Mouse (Mus musculus) gastrocnemius, postnatal 10 days (tissue): ENCODE measurements around the gene Robo1. TPM values are rescaled to one million over a fixed set of nuclear protein-coding genes. Genes with fewer than 3 reads are reported as not detected.

ENCODE experiments used
- DNase-seq: peaks from one replicate; pipeline ENCODE4 v3.0.0; 2021; ENCODE audit warnings: mixed read lengths
- total RNA-seq, 2 experiments: library from RNA; stranded (reverse); gene quantifications; 2 replicates each; pipeline ENCODE4 v1.2.3; 2021

Robo1 gene
- total RNA-seq, 2 experiments from 2014 or later = 8.3 to 12.8 TPM

DNA sequence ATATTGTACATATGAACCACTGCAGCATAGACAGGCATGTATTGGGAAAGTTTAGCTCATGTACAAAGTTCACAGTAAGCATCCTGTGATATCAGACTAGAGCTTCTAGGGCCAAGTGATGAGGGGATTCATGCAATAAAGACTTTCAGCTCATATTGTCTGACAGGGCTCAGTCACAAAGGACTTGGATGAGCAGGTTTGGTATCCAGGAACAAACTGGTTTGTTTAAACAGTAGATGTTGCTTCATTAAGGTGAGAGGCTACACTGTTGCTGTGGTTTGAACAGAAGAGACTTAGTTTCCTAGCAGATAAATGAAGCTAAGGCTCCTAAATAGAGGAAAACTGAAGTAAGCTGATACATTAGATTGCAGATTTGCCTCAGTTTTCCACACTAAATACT lies 626.8 kb downstream of the Robo1 start:
- DNase-seq = no peak

GRCm38 (mm10) chr16:72937183-72937582 lies 629.1 kb downstream of the Robo1 start:
- DNase-seq = no peak

- no peak for DNase-seq
Measured at GRCm38 (mm10) chr16:72939862-72940261, 631.8 kb downstream of the Robo1 start.

DNA sequence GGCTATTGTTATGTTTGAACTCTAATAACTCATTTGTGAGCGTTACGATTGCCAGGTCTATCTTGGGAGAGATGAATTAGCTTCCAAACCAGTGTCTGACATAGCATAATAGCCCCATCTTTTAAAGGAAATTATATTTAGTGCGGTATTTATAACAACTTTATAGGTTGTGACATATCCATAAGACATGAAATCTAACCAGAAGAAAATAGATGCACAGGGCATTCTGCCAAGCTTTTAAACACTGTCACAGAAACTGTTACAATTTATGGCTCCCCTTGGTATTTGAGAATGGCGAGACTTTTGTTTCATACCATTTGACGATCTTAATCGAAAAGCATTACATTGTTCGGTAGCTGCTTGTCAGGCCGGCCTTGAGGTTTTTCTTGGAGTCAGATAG lies 632.7 kb downstream of the Robo1 start:
- no peak for DNase-seq

DNA sequence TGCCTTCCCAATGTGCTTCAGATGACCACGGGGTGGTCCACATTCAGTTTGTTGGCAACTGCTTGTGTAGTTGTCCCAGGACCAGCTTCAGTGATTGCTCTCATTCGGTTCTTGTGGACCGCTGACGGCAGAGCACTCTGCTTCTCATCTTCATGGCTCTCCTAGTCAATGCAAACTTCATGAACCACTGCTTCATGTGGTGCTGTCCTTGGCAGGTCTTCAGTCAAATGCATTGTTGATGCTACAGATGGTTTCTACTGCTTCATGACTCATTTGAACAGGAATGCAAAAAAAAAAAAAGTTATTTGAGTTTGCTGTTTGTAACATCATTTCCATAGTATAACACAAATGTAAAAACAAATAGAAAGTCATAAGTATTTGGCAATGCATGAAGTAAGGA lies 636.3 kb downstream of the Robo1 start:
- no peak for DNase-seq

DNA sequence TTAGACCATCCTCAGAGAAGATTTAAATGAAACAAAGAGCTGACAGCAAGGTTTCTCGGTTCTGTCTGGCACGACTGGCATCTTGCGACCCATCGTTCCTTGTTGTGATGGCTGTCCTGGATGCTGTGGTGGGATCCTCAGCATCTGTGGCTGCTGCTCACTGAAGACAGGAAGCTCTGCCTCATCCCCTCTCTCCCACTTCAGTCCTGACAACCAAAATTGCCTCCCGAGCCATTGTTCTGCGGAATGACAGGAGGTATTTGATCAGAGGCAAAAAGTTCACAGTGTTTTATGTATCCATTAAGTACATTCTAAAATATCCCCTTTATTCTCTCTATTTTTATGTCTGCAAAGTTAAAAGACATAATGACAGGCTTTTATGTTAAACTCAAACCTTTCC lies 643.9 kb downstream of the Robo1 start:
- DNase-seq = no peak

GRCm38 (mm10) chr16:72959018-72959702 lies 651.1 kb downstream of the Robo1 start:
- no peak for DNase-seq

DNA sequence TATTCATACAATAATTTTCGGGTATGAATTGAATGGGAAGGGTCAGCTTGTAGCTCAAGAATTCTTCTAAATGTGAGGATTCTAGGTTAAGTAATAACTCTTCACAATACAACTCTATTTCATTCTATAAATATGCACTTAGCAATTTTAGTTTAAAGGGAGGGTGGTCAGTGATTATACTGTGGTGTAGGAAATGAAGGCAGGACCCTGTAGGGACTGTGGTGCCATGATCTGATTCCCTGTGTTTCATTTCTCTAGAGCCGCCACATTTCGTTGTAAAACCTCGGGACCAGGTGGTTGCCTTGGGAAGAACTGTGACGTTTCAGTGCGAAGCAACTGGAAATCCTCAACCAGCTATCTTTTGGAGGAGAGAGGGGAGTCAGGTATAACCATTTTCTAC lies 651.7 kb downstream of the Robo1 start:
- no peak for DNase-seq

DNA sequence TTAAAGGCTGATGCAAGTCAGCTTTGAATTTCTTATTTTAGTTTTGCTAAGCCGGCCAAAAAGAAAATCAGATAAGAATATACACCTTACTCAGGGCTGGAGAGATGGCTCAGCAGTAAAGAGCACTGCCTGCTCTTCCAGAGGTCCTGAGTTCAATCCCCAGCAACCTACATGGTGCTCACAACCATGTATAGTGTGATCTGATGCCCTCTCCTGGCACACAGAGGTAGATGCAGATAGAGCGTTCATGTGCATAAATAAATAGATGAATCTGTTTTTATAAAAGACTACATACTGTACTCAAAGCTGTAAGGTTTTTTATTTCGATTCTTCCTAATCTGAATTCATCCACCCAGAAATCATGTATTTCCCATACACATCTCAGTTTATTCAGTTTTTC lies 655.7 kb downstream of the Robo1 start:
- DNase-seq = no peak

GRCm38 (mm10) chr16:72967509-72967908 lies 659.4 kb downstream of the Robo1 start:
- no peak for DNase-seq

- DNase-seq = no peak
Measured at GRCm38 (mm10) chr16:72969990-72970389, 661.9 kb downstream of the Robo1 start.

DNA sequence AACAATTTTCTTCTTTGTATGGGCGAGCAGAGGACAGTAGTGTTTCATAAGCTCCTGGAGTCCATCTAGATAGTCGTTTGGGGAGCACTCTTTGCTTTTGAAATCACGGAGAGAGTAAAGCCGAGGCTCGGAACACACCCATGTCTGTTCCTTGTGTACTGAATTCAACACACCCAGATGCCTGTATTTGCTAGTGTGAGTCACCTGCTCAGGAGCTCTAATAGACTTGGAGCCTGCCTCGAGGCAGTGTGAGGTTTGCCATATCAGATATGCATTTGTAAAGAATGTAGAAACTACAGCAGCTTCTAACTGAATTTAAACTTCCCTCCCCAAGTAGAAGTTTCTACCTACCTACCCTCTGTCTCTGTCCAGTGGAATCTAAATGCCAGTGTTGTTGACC lies 665.6 kb downstream of the Robo1 start:
- DNase-seq = no peak

GRCm38 (mm10) chr16:72974681-72975080 lies 666.6 kb downstream of the Robo1 start:
- no peak for DNase-seq

DNA sequence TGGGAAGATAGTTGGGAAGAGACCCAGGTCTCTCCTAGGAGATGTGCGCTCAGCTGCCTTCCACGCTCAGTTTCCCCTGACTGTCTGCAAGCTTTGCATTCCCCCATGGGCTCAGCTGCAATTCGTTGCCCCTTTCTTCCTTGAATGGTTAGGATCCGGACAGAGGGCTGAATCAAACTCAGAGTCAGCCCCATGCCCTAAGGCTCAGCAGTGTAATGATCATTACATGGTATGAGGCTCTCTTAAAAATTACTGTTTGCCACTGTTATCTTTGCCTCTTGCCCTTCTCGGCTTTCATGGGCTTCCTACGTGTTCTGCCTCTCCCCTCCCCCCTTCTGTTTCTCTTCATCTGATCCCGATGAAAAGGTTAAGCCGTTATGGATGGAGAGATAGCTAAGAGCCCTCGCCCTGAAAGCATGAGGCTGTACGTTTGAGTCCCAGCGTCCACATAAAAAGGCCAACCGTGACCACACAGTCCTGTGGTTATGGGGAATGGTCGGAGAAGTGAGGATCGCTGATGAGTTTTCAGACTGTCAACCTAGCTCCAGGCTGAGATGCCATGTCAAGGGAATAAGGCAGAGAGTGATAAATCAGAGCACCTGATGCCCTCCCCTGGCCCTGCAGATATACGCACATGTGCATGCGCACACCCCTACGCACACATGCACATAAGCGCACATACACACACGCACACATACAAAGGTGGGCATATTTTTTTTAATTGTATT lies 668.9 kb downstream of the Robo1 start:
- no peak for DNase-seq

- peak; percentile 70 for DNase-seq
Measured at GRCm38 (mm10) chr16:72979407-72980219, 671.5 kb downstream of the Robo1 start.

DNA sequence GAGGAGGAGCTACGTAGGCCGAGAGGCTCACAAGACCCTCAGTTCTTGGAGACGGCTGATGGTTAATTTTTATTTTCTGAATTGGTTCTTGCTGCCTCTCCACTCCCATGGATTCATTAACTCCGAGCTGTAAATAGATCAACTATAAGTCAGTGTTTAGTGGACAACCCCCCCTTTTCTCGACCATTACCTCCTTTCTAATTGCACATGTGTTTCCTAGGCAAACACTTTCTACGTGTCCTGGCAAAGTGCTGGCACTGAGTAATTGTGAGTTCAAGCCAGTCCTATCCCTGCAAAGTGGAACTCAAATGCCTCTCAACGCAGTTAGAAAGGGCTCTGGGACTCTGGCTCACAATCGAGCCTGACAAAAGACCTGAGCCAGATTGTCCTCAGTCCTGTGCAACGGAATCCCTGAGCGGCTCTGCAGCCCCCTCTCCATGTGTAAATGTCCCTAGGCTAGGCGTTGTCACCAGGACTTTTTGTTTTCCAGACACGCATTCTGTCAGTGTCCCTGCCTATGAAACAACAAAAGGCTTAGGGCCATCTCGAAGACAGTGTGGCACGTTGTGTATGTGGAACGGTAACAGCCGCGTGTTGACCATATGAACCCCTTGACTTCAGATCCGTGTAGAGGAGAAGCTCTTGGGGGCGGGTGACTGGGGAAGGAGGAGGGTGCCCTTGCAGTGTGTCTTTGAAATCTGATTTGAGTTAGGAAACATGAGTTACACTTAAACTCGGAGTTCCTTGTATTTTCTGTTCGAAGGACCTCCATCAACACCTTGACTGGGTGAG lies 682.5 kb downstream of the Robo1 start:
- DNase-seq = no peak

- DNase-seq = no peak
Measured at GRCm38 (mm10) chr16:72993189-72993588, 685.1 kb downstream of the Robo1 start.

GRCm38 (mm10) chr16:72993594-72993993 lies 685.5 kb downstream of the Robo1 start:
- no peak for DNase-seq

DNA sequence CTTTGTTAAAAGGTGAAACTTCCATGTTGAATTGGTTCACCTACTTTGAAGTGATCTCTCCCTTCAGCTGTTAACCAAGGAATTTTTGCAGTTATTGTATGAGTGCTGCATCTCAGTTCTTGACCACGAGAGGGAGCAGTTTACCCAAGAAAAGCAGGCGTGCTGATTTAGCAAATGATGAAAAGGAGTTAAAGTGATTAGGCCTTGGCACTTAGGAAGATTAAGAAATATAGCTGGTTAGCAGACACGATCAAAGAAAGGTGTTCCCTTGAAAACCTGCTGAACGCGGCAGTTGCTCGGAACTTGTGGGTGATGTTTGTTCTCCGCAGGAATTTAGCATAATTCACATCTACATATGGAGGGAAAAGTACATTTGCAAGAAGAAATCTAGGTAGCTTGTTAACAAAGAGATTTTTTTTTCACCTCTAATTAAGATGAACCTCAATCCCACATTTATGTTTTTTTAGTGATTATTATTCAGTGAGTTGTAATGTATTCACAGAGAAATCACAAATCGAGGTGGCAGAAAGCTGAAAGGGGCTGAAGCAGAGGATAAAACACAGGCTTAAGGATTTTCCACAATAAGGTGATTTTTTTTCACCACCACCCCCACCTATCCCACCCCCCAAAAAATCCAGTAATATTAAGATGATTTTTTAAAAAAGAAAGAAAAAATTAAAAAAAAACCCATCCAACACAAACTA lies 687.3 kb downstream of the Robo1 start:
- DNase-seq = peak; percentile 29

- no peak for DNase-seq
Measured at GRCm38 (mm10) chr16:72995955-72996535, 687.9 kb downstream of the Robo1 start.

GRCm38 (mm10) chr16:72998677-72999076 lies 690.6 kb downstream of the Robo1 start:
- no peak for DNase-seq
